Mouse (Mus musculus): ENCODE data around the gene Zdhhc4.

The Zdhhc4 gene

DNA sequence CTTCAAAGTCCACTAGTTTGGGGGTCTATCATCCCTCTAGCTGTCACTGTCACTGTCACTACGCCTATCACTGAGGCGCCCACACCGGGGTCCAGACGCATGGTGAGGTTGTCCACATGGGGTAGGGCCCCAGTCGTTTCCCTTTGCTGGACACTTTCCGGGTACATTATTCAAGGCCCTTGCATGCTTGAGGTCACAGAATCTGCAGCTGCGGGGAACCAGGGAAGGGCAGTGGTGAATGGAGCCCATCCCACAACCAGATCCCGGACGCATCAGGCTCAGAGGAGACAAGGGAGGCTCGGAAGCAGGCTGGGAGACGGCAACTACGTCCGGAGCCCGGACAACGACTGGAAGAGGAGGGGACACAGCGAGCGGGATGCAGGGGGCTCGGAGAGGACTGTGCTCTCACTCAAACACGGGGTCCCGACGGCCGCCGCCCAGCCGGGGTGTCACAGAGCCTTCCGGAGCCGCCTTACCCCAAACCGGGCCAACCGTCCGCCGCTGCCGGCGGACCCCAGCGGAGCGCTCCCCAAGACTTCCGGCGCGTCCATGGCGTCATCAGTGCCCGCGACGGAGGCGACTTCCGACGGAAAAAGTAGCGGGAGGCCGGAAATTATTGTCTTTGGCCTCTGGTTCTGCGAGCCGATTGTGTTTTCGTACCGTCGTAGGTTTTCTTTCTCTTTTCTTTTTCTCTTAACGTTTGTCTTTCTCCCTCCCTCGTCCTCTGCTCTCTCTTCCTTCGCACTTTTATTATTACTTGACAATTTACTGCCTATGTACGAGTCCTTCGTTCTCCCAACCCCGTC, at the start of gene Zdhhc4:
Gene Zdhhc4 (minus strand): TSS at position 567 of the 806 bp plus-strand sequence.
- peak; percentile 94 for DNase-seq (ENCODE audit: low spot score)

DNA sequence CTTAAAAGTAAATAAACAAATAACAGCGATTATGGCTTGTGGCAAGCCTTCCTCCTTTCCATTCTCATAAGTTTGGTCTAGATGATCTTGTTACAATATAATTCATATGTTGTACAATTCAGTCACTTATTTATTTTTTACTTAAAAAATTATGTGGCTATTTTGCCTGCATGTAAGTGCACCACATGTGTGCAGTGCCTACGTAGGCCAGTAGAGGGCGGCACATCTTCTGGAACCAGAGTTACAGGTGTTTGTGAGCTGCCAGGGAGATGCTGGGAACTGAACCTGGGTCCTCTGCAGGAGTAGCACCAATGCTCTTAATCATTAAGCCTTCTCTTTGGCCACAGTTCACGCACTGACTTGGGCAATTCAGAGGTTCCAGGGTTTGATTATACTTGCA, 47.1 kb upstream of the Zdhhc4 start:
- DNase-seq (ENCODE audit: low spot score), result no peak

DNA sequence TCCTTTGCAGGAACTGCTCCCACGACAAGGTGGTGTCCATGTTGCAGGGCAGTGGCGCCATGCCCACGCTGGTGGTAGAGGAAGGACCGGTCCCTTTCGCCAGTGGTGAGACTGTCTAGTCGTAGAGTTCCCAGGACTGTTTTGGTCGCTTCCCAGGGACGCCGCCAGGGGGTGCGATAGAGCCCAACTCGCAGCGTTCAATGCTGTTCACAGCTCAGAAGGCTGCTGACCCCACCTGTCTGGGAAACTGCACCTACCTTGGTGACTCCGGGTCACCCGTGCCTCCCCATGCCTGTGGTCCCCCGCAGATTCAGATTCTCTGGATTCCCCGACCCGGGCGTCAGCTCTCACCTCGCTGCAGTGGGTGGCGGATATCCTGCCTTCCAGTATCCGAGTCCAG, 46.2 kb upstream of the Zdhhc4 start:
- DNase-seq (ENCODE audit: low spot score), result peak; percentile 81

DNA sequence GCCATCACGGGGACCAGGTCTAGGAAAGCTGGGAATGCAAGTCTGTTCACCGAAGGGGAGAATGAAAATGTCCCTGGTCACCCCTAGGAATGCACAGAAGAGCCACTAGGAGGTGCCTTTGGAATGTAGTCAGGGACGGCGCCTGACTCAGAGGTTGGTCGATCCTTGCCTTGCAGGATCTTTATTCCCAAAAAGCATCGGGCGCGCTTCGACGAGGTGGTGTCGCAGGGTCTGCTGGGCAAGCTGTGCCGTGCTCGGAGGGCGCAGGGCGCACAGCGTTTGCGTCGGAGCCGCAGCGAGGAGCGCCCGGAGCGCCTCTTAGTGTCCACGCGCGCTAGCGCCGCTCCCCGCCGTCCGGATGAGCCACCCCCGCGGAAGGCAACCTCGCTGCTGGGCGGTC, 43.8 kb upstream of the Zdhhc4 start:
- peak; percentile 11 for DNase-seq (ENCODE audit: low spot score)

DNA sequence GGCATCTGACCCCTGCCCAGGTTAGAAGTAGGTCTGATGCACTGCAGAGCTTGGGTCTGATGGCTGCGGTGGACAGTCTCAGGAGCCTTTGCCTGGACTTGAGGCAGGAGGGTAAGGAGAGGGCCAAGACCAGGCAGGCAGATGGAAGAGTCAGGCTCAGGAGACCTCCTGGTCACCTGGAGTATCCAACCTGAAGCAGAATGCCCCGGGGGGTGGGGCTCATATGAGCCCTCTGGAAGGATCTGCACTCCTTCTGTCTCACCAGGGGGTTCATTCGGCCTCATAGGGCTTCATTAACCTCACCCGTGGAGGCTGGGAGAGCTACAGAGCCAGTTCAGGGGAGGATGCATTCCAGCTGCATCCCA, 42.1 kb upstream of the Zdhhc4 start:
- no peak for DNase-seq (ENCODE audit: low spot score)

DNA sequence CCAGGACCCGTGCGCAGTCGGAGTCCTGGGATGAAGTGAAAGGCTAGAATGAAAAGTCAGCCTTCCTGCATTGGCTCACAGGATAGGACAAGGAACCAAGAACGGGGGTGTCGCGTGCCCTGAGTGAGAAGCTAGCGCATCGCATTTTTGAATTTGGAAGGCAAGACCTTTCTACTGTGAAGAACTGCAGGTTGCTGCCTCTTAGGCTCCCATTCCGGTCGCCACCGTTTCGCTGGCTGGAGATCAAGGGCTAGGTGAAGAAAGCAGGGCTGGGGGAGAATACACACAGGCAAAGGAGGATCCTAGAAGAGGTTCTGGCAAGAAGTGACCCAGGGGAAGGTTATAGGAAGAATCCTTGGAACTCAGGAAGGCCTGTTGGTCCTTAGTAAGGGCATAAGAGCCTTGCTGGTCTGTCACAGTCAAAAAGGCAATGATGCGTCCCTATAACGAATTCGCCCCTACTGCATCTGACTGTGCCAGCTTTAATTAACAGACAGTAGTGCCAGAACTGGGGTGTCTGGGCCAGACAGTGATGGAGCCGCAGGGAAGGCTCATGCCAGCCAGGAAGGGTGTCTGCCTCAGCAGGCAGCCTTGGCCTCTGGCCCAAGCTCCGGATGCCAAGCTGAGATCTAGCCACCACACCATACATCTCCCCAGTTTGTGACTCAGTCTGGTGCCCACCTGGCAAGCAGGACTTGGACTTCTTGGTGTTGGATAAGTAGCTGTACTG, 41.5 kb upstream of the Zdhhc4 start:
- DNase-seq (ENCODE audit: low spot score), result no peak

DNA sequence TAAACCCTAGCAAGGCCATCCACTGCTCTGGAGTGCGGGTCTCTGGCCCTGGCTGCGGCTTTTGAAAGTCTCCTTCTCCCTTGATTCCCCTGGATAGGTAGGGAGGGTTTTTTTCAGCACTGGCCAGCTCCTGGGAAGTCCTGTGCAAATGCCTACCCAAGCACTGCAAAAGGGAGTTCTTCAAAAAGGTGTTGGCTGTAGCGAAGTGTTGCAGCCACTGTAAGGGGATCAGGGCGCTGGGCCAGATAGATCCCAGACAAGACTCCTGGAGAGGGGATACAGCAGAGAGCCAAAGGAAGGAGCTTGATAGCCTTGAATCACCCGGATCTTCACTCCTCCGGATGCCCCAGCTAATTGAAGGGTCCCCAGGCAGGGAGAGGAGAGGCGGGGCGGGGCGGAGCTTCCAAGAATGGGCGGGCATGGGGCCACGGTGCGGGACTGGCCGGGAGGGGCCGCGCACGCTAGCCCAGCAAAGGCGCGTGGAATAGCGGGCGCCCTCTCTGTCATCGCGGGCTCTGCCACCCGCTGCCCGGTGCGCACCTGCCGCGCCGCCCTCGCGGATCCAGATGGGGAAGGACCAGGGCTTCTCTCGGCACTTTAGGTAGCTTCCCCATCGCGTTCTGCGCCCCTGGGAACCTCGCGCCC, 40.7 kb upstream of the Zdhhc4 start:
- DNase-seq (ENCODE audit: low spot score), result no peak

DNA sequence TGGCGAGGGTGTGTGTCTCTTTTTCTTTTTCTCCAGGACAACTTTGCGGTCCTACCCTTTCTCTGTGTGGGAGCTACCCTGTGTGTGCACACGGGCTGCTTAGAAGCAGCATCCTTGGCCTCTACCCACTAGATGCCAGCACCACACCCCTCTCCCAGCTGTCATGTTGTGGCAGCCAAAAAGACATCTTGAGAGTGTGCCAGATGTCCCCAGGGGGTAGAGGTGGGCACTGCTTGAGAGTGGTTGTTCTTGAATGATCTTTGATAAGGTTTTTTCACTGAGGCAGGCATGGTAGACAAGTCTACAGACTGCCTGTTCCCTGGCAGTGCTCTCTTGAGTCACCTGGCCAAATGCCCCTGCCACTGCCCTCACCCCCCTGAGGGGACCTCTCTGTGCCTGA, 38.9 kb upstream of the Zdhhc4 start:
- no peak for DNase-seq (ENCODE audit: low spot score)

DNA sequence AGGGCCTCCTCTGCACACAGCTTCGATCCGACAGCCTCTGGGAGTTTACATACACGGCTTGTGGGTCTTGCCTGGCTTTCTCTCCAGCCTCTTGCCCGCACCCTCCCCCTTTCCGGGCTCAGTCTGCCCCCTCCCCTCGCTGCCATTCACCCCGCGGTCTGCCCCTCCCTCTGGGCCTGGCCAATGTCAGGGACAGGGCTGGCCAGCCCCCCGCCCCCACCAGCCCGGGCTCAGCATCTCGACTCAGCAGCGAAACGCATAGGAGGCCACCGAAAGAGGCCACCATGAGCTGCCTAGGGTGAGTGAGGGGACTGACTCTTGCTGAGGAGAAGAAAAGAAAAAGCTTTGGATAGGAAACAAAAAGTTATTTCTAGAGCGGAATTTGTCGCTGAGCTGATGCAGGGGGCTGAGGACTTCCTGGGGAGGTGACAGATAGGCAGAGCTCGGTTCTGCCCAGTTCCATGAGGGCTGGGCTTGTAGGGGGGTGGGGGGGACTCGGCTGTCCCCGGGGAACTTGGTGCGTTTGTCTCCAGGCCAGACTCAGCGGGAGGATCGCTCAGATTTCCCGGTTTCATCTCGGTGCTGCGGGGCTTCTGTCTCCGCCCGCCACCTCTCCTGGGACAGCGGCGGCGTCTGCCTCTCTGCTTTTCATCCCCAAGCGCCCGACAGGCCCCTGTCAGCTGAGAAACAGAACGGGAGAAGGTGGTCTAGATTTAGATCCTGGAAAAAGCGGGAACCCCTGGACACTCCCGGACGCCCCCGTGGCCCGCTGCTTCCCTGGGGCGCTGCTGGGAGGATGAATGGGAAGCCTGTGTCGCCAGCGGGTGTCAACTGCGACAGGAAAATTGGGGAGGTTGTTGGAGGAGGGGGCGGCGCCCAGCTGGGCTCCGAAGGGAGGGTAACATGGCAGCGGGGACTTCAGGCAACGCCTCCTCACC, 34.9 kb upstream of the Zdhhc4 start:
- DNase-seq (ENCODE audit: low spot score), result no peak

DNA sequence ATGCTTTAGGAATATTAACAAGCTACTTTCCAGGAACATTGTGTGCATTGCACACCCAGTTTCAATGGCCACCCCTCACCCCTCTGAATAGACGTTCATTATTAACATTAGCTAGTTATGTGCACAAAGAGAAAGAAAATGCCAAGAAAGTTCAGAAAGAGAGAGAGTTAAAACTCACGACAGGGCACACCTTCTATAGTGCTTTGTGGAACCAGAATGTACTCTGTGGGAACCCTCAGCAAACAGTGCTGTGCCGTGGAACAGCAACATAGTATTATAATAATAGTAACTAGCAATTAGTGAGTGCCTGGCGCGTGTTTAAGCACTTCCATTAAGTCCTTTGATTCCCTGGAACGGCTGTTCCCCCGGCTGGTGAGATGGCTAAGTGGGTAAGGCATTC, 32.4 kb upstream of the Zdhhc4 start:
- DNase-seq (ENCODE audit: low spot score), result no peak

DNA sequence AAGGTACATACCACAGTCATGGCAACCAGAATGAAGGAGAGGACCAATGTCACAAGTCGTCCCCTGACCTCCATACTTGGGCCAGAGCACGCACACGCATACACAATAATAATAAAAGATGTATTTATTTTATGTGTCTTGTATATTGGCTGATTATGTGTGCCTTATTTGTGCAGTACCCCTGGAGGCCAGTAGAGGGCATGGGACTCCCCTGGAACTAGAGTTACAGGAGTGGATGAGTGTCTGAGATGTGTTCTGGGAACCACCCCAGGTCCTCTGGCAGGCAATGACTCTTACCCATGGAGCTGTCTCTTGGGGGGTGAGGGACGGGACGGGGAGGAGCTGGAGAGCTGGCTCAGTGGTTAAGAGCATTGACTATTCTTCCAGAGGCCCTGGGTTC, 30.9 kb upstream of the Zdhhc4 start:
- no peak for DNase-seq (ENCODE audit: low spot score)

DNA sequence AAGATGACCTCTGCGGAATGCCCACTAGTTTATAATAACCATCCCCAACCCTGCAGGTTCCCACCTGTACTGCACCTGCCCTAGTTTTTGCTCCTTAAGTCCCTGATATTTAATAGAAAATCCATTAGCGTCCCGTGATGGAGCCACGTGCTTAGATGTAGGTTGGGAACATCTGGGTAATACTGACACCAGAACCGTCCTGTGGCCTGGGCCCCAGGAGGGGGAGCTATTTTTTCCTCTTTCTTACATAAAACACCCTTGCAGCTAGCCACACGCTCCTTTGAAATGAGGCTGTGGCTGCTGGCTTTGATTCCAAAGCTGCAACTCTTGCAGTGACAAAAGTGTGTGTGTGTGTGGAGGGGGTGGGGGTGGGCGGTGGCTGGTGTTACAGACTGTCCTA, 30.2 kb upstream of the Zdhhc4 start:
- no peak for DNase-seq (ENCODE audit: low spot score)

DNA sequence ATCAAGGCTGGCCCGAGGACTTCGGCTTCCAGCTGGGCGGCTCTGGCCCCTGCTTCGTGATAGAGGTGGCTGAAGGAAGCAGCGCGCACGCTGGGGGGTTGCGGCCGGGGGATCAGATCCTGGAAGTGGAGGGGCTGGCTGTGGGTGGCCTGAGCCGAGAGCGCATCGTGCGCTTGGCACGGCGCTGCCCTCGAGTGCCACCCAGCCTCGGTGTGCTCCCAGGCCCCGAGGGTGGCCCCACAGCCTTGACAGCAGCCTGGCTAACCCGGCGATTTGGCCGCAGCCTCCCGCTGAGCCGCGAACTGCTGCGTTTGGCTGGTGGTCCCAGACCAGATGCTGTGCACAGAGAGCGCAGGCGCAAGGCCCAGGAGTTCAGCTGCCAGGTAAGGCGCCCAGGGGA, 28.5 kb upstream of the Zdhhc4 start:
- DNase-seq (ENCODE audit: low spot score), result no peak

DNA sequence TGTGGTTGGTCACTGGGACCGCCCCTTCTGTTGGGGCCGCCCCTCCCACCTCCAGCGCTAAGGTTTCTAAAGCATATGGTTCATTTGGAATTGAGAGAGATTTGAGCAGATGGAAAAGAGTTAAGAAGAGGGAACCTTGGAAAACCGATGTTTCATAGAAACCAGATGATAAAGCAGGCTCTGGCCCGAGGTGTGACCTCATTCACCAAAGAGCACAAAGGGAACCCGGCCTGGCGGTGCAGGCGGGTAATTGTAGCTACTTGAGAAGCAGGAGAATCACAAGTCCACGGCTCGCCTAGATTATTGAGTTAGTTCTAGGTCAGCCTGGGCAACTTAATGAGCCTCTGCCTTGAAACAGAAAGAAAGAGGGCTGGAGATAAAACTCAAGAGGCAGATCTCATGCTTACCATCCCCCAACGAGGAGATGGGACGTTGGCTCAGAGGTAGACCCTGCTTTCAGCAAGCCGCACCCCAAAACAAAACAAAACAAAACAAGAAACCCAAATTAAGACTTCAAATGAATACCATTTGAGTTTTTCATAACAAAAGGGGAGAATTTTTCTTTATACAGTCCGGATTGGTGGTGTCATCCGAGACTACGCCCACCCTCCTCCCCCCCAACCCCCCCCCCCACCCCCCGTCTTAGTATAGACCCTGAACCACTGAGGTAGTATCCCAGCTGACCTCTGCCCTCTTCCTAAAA, 27.8 kb upstream of the Zdhhc4 start, which contains the start of gene Grid2ip:
Gene Grid2ip (plus strand): TSS at position 653 of the 703 bp plus-strand sequence.
- DNase-seq (ENCODE audit: low spot score), result no peak

DNA sequence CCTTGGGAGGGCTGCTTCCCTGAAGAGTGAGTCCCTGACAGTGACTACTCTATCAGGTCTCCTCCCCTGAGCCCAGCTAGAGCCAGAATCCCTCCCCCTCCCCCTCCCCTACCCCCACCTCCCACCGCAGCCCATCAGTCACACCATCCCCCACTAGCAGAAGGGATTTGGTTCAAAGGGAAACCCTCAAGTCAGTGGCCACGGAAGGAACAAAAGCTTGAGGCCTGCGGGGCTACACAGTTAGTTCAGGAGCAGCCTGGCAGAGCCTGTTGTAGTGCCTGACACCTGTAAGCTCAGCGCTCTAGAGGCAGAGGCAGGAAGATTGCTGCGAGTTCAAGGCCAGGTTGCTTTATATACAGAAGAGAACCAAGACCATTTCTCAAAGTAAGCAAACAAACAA, 27.0 kb upstream of the Zdhhc4 start:
- DNase-seq (ENCODE audit: low spot score), result no peak

DNA sequence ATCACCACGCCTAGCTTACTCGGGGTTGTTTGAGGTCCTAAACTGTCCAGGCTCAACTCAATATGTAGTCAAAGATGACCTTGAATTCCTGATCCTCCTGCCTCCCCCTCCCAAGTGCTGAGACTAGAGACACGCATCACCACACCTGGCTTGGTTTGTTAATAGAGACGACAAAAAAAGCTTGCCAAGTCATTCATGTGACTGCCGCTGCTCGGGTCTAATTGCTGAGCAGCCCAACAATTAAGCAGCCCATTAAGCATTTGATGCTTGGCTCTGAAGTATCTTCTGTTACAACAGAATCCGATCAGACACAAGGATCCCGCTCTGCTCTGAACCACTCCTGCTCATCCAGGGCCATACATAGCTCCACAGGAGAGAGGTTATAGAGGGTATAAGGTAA, 17.3 kb upstream of the Zdhhc4 start:
- no peak for DNase-seq (ENCODE audit: low spot score)

DNA sequence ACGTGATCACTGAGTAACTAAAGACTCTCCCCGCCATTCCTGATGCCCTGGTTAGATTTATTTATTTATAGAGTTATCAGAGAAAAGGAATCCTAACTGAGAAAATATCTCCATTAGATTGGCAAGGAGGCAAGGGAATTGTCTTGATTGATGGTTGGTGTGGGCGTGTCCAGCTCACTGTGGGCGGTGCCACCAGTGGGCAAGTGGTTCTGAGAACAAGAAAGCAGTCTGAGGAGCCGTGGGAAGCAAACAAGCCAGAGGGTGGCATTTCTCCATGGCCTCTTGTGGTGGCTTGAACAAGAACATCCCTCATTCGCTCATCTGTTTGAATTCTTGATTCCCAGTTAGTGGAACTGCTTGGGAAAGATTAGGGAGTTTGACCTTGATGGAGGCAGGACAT, 10.5 kb upstream of the Zdhhc4 start:
- no peak for DNase-seq (ENCODE audit: low spot score)

DNA sequence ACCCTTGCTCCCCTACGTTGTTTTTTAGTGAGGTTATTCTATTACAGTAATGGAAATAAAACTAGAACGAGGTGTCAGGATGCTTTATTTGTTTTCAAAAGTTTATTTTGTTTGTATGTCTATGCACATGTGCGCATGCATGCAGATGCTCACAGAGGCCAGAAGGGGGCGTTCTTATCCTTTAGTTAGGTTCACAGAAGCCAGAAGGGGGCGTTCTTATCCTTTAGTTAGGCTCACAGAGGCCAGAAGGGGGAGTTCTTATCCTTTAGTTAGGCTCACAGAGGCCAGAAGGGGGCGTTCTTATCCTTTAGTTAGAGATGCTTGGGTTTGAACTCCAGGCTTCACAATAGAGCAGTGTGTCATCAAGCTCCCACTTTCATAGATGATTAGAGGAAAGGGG, 7.5 kb upstream of the Zdhhc4 start:
- no peak for DNase-seq (ENCODE audit: low spot score)

DNA sequence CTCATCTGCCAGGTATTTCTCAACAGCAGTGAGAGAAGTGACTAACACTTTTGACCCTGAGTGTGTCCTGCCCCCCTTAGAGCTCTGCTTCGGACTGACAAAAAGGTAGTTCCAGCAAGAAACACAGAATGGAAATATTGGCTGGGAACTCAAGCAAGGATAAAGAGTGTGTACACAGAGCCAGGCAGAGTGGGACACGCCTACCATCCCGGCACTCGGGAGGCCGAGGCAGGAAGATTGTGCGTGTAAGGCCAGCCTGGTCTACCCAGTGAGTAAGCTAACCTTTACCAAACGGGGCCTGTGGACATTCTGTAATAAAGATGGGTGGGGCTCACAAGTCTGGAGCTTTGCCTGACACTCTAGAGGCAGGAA, 6.0 kb upstream of the Zdhhc4 start:
- no peak for DNase-seq (ENCODE audit: low spot score)

DNA sequence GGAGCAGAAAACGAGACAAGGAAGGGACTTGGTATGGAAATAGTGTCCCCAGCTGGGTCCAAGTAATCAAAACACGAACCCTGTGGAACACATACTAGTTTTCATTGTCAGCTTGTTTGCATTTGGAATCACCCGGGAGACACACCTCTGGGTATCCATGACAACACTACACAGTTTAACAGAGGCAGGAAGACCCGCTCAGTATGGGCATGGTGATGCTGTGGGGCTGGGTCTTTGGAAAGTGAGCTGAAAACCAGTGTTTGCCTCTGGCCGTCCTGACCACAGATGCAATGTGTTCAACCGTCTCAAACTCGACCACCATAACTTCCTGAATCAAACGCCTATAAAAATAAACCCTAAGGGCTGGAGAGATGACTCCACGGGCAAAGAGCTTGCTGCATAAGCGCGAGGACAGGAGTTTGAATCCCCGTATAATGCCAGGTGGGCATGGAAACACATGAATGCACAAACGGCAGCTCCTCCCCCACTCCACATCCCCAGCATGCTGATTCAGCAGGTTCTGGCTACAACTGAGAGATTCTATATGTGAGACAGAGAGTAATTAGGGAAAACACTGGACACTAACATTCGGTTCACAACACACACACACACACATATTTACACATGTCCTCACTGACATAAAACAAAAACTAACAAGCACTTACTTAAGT, 5.5 kb upstream of the Zdhhc4 start:
- DNase-seq (ENCODE audit: low spot score), result no peak

DNA sequence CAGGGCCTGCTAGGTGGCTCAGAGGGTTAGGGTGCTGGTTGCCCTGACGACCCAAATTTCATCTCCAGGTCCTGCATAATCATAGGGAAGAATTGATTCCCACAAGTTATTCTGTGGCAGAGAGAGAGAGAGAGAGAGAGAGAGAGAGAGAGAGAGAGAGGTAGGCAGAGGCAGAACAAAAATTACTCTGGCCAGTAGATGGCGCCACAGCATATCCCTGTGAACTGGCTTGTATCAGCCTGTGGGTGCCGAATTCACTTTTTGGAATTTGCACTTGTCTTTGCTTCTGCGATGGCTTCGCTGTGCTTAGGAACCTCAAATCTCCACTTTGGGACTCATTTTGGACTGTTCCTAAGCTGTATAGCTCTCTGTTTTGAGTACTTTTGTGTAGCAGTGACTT, 4.8 kb upstream of the Zdhhc4 start:
- DNase-seq (ENCODE audit: low spot score), result peak; percentile 73

Measured in urinary bladder, postnatal 25 days (tissue).